Mouse (Mus musculus): Measurements from ENCODE around the gene Ghr.

GRCm38 (mm10) chr15:3277391-3277790 is 305.9 kb downstream of the Ghr start:
- TF ChIP-seq POLR2A (IDR thresholded peaks at IDR 0.05; ENCODE audit: borderline replicate concordance, extremely low read depth, insufficient read depth, insufficient read length, poor library complexity, severe bottlenecking) (no peak), CTCF (IDR thresholded peaks at IDR 0.05; ENCODE audit: borderline replicate concordance, extremely low read depth, insufficient read depth, insufficient read length) (no peak)

Data from brain, embryonic 14.5 days (tissue).